Mouse (Mus musculus): ENCODE measurements at regions not wholly inside any gene's neighbourhood (a gene's known extent, or its start where the extent isn't known, plus 50 kb on each side); places are given as distances from the start of the nearest gene placed in this dataset.

GRCm38 (mm10) chr3:128120647-128121440 is 224.7 kb upstream of the Fam241a start:
- no peak for DNase-seq

GRCm38 (mm10) chr3:128113209-128113608 is 217.1 kb upstream of the Fam241a start:
- DNase-seq = no peak

- no peak for DNase-seq
These were observed 214.3 kb upstream of the Fam241a start for GRCm38 (mm10) chr3:128110406-128110805.

GRCm38 (mm10) chr3:128104516-128104915 is 208.4 kb upstream of the Fam241a start:
- DNase-seq = no peak

- DNase-seq = no peak
These were observed 196.9 kb upstream of the Fam241a start for GRCm38 (mm10) chr3:128093046-128093445.

- peak; percentile 60 for DNase-seq
These were observed 192.1 kb upstream of the Fam241a start for GRCm38 (mm10) chr3:128088207-128088606.

GRCm38 (mm10) chr3:128087163-128087562 is 191.0 kb upstream of the Fam241a start:
- no peak for DNase-seq

GRCm38 (mm10) chr3:128082463-128082862 is 186.3 kb upstream of the Fam241a start:
- no peak for DNase-seq

GRCm38 (mm10) chr3:128081430-128081829 is 185.3 kb upstream of the Fam241a start:
- DNase-seq = no peak

- no peak for DNase-seq
These were observed 171.7 kb upstream of the Fam241a start for GRCm38 (mm10) chr3:128067861-128068260.

GRCm38 (mm10) chr3:128054031-128054430 is 157.9 kb upstream of the Fam241a start:
- DNase-seq = no peak

GRCm38 (mm10) chr3:128043709-128044108 is 147.6 kb upstream of the Fam241a start:
- DNase-seq = no peak

- DNase-seq = no peak
These were observed 144.4 kb upstream of the Fam241a start for GRCm38 (mm10) chr3:128040407-128041115.

- no peak for DNase-seq
These were observed 143.1 kb upstream of the Fam241a start for GRCm38 (mm10) chr3:128039185-128039584.

GRCm38 (mm10) chr3:128036538-128036937 is 140.4 kb upstream of the Fam241a start:
- no peak for DNase-seq

GRCm38 (mm10) chr3:128030352-128030751 is 134.2 kb upstream of the Fam241a start:
- no peak for DNase-seq

GRCm38 (mm10) chr3:128029565-128029915 is 133.4 kb upstream of the Fam241a start:
- DNase-seq = no peak

GRCm38 (mm10) chr3:128028856-128029564 is 132.9 kb upstream of the Fam241a start:
- DNase-seq = no peak

GRCm38 (mm10) chr3:128024856-128025255 is 128.7 kb upstream of the Fam241a start:
- DNase-seq = no peak

- DNase-seq = no peak
These were observed 118.8 kb upstream of the Fam241a start for GRCm38 (mm10) chr3:128014909-128015308.

GRCm38 (mm10) chr3:128002905-128003641 is 106.9 kb upstream of the Fam241a start:
- no peak for DNase-seq

- DNase-seq = peak; percentile 42
These were observed 105.9 kb upstream of the Fam241a start for GRCm38 (mm10) chr3:128001924-128002501.

Measured in adrenal gland, postnatal 14 days (tissue).